Mouse (Mus musculus) bone marrow, adult 2 months (tissue): ENCODE data around the gene Piwil1.

Experiments used
- CTCF ChIP-seq: fragments of 200-500 bp; IDR thresholded peaks from 2 replicates; pipeline ENCODE4 v1.5.1; 2011; ENCODE audit warnings: low read length, control low read depth; ENCODE audit not compliant: control insufficient read depth, insufficient read depth
- POLR2A ChIP-seq: fragments of 200-500 bp; IDR thresholded peaks from 2 replicates; pipeline ENCODE4 v1.6.1; 2011; ENCODE audit warnings: low read depth, mild to moderate bottlenecking, control low read depth, low read length, borderline replicate concordance; ENCODE audit not compliant: control insufficient read depth

- TF ChIP-seq CTCF = no peak
- no peak for TF ChIP-seq POLR2A
Measured at GRCm38 (mm10) chr5:128707271-128707670, 4.9 kb downstream of the Piwil1 start.
